Mouse (Mus musculus) regulatory T cell (primary cell): ENCODE measurements around the gene Telo2.
"Not testable (repeated sequence)": the region's sequence is repeated elsewhere in the genome, so short reads cannot be mapped to it uniquely, and the experiment has no call there.

Experiments used
- in situ Hi-C: fragments of 300-600 bp; cut with MboI, MseI; formaldehyde crosslinking; loops from one replicate; pipeline ENCODE4 v1.15.1; 2025; ENCODE audit warnings: high pct_unique_total_duplicates

Telo2 gene

DNA sequence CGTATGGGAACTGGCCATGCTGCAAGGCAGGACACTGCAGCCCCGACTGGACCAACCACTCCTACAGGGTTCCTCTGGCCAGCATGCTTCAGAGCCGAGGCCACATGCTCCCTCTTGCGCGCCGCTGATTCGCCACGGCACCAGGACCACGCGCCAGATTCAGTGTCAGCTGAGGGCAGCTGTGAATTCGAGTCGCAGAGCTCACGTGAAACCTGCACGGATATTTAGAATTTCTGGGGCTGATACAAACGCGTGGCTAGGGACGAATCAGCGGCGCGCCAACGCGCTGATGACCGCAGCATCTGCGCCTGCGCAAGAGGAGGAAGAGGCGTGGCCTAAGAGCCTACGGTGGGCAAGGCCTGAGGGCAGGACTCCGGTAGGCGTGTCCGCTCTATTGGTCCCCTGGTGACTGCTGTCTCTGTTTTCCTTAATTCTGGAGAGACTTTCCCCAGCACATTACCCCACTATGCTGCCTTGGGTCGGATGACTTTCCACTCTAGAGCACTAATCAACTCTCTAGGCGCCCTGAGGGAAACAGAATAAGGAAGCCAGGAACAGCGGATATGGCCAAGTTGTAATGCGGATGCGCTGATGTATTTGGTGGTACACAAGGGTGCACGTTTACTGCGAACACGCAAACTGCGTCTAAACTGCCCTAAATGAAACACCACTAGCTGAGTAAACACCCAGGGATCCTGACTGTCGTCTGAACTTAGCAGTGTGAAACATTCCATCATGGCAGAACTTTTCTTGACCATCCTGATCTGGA, at the start of gene Telo2:
Gene Telo2 (minus strand): TSS at position 304 of the 769 bp plus-strand sequence.
- in situ Hi-C loops = no loop called here

DNA sequence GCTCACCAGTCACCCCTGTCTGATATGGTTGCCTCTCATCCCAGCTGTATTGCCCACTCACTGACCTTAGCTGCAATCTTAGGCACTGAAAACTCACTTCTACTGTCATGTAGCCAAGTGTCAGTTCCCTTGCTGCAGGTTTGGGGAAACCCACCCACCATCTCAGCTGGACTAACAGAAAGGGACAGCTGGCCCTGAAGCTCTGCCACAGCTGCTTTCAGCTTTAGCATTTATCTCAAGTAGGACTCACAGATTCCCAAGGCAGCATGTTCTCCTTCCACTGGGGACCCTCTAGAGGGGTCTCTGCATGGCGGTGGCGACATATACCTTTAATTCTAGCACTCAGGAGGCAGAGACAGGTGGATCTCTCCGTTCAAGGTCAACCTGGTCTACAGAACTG, 49.0 kb upstream of the Telo2 start:
- in situ Hi-C loops = no loop called here

DNA sequence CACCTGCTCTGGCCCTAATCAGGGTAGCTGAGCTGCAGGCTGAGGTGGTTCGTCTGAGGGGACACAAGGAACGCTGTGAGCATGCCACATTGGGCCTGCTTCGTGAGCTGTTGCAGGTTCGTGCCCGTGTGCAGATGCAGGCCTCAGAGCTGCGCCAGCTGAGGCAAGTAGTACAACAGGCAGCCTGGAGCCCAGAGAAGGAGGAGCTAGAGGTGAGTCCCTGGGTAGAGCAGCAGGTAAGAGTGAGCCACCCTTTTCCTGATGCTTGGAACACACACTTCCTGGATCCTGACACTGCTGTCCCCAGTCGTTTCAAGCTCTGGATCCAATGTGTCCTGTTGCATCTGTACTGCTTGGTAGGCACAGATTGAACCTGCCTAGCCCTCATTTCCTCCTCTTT, 47.6 kb upstream of the Telo2 start:
- in situ Hi-C loops = no loop called here

DNA sequence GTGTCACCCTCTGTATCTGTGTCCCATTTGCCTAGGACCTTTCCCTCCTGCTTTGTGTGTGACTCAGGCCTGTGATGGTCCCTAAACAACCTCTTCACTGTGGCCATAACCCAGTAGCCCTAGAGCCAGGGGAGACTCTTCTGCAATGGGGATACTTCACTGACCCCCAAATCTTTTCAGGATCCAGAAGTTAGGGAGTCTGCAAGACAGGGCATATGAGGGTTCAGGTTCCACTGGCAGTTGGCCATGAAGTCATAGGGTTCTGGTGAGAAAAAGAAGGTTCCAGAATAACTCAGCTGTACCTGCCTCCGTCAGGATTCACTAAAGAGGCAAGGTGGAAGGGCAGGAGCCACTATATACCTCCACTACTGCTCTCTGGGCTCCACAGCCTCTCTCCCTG, 46.4 kb upstream of the Telo2 start, which contains the start of gene Ccdc154:
Gene Ccdc154 (plus strand): TSS at position 301 of the 400 bp plus-strand sequence.
- in situ Hi-C loops = no loop called here

DNA sequence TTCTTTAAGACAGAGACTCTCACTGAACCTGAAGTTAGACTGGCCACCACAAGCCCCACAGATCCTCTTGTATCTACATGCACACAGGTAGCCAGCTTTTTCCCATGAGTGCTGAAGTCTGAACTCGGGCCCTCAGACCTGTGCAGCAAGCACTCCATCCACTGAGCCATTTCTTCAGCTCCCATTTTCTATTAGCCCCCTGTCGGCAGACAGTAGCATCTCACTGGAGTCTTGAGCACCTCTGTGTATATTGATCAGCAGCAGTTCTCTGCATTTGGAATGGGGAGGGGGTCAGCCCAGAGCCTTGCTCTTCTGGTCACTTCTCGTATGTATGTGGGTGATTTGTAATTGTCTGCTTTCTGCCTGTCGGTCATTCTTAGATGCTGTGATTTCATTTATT, 24.2 kb upstream of the Telo2 start:
- in situ Hi-C loops = no loop called here

DNA sequence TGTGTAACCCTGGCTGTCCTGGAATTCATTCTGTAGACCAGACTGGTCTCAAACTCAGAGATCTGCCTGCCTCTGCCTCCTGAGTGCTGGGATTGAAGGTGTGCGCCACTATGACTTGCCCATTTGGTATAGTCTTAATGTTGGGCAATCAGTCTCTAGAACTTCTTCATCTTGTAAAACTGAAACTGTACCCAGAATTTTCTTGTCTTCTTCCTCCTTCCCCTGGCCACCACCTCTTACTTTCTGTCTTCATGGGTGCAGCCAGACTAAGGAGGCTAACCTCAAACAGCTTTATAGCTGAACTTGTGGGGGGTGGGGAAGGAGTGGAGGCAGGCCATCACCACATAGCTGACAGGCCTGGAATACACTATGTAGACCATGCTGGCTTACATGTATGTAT, 23.0 kb upstream of the Telo2 start:
- in situ Hi-C loops = no loop called here

DNA sequence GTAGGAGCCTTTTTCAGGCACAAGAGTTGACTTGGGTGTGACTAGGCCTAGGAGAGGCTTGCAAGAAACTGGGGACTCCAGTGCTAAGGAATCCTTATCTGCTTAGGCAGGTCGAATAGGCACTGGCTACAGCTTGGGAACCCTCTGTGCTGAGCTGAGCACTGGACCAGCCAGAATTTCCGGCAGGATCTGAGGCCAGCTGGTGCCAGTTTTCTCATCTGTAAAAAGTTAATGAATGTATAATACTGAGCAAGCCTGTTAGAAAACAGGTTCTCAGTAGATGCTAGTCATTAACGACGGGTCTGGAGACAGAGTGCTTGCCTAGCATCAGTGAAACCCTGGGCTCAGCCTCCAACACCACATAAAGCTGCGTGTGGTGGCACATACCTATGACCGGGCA, 19.9 kb upstream of the Telo2 start:
- in situ Hi-C loops = no loop called here

DNA sequence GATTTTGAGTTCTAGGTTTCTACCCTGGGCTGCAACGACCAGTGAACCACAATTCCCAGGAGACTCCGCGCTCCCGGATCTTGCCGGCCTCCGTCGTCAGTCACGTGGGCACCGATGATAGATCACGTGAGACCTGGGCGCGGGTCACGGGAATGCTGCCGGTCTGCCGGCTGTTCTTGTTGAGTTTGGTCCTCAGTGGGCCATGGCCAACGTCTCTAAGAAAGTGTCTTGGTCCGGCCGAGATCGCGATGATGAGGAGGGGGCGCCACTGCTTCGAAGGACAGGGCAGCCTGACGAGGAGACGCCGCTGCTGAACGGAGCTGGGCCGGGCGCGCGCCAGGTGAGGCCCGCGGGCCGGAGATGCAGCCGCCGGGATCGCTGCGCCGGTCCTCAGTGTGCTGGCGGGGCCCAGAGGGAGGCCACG, 17.5 kb upstream of the Telo2 start, which contains the start of gene Clcn7:
Gene Clcn7 (plus strand): TSS at position 117 of the 424 bp plus-strand sequence.
- in situ Hi-C loops = no loop called here

DNA sequence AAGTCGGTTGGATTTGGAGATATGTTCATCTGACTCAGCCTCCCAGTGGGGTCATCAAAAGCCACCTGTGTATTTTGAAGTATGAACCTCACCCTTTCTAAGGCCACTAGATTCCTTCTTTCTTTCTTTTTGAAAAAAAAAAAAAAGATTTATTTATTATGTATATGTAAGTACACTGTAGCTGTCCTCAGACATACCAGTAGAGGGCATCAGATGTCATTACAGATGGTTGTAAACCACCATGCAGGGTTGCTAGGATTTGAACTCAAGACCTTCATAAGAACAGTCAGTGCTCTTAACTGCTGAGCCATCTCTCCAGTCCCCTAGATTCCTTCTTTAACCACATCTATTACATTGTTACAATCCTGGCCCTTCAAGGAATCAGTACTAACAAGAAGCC, 14.3 kb upstream of the Telo2 start:
- in situ Hi-C loops = no loop called here

DNA sequence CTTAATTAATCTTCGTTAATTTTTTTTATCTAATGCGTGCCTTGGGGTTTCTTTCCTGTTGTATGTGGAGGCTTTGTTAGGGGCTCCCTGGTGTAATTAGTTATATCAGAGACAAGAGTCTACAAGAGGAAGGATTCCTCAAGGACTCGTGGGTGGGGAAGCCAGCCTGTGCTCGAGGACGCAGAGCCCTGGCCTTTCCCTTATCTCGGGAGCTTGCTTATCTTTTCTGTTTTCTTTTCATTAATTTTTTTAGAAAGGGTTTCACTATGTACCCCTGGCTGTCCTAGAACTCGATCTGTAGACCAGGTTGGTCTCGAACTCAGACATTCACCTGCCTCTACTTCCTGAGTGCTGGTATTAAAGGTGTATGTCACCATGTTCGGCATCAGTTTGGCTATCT, 11.9 kb upstream of the Telo2 start:
- in situ Hi-C loops = no loop called here

DNA sequence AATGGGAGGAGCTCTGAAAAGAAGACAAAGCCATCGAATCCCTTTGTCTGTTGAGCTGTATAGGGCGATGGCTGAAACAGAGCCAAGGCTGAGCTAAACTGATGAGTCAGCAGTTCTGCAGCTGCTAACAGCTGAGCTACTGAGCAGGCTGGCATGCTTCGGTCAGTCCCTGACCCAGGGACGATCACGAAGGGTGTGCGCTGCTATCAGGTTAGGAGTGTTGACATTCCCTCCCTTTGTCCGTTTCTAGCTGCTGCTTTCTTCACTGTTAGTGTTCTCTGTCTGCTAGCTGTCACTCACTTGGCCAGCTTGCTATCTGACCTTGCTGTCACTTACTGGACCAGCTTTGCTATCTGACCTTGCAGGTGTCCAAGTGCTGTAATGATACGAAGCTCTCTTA, 11.3 kb upstream of the Telo2 start:
- in situ Hi-C loops = no loop called here

DNA sequence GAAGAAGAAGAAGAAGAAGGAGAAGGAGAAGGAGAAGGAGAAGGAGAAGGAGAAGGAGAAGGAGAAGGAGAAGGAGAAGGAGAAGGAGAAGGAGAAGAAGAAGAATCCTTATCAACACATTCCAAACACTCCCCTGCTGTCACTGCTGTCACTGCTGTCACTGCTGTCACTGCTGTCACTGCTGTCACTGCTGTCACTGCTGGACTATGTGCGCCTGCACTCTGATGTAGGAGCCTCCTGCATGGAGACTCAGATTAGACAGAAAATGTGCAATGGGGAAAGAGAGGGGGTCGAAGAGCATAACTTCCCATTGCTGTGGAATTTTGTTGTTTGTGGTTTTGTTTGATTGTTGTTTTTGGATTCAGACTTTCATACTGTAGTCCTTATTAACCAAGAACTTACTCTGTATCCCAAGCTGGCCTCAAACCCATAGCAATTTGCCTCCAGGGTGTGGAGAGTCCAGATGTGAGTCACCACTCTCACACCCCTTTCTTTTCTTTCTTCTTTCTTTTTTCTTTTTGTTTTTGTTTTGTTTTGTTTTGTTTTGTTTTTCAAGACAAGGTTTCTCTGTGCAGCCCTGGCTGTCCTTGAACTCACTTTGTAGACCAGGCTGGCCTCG, 9.8 kb upstream of the Telo2 start:
- in situ Hi-C loops = not testable (repeated sequence)

DNA sequence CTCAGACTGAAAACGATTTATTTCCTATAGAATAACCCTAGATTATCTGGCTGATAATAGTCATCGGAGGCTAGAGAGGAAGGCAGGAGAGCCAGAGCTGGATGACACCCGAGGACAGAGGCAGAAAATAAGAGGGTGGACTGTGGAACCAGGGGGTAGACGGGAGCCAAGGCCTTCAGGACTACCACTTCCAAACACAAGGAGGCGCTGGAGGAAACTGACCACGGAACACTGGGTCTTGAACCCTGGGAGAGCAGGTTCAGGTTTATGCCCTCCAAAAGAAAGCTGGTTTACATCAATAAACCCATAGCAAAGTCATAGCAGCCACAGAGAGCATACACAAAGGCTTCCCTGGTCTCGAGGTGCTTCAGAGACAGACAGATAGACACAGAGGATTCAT, 8.2 kb upstream of the Telo2 start:
- in situ Hi-C loops = no loop called here

DNA sequence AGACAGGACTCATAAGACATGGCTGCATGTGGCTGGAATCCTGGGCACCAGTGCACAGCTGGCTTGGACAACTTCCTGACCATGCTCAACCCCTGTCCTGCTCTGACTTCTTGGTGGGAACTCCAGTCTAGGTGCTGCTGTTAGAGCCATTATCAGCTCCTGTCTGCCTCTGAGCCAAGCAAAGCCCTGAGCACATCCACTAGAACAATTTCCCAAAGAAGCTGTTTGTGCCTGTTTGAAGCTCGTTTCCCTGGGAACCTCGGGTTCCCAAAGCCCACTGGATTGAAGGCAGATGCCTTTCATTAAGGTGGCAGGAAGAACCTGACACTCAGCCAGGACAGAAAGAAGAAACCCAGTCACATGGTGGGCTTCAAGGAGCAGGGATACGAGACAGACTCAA, 4.6 kb upstream of the Telo2 start, which contains the start of gene Ptx4:
Gene Ptx4 (plus strand): TSS at position 355 of the 400 bp plus-strand sequence.
- in situ Hi-C loops = no loop called here

DNA sequence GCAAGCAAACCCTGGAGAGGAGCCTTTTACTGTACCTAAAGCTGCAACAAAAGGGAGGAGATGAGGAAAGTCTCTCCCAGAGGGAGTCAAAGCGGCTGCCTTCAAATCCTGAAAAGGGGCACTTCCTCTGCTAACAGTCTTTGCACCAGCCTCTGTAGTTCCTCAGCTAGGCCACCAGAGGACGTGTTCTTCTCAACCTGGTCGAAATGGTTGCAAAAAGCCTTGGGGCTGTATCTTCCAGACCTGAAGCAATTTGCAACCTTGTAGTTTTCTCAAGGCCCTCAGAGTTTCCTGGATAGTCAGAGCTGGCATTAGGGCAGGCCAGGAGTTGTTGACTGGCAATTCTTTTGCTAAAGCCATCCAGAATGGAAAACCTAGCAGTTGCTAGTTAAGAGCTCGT, 1.5 kb upstream of the Telo2 start:
- in situ Hi-C loops = no loop called here

DNA sequence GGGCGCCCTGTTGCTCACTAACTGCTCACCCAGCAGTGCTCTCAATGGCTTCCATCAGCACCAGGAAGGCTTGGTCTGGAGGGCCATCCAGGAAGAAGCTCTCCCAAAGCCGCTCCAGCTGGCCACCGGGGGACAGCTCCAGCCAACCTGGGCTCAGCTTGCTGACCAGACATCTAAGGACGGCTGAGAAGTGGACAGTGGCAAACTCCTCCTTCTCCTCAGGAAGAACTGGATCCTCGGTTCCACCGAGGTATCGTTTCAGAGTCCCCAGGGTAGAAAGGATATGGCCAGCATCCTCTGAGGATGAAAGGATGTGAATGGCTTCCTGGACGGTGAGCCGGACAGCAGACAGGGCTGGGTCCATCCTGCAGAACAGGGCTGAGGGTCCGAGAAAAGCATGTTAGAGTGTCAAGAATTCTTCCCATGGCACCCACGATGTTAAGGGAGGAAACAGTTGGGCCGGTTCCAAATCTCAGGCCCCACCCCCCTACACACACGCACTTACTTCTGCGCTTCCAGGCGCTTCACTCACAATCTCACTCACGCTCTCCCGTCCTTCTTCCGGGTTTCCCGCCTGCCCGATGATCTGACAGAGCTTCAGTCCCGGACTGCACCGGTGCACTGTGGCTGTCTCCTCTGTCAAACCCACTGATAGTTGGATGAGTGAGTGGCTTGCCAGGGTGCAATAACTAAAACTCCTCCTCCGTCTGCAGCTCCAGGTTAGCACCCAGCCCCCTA, 690 bp downstream of the Telo2 start:
- in situ Hi-C loops = no loop called here

DNA sequence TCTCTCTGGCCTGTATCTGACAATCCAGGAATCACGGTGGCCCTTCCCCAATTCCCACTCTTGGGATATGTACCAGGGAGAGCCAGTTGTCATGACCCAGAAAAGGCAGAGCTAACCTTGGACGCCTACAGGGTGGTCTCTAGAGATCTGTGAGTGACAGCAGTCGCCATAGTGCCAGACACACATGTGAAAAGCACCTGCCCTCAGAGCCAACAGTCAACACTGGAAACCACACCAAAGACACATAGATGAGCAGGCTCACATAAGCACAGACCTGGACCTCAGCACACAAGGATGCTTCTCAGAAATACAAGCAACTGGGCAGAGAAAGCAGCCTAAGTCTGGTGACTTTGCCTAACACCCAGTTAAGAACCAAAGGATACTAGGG, 3.4 kb downstream of the Telo2 start:
- in situ Hi-C loops = no loop called here

DNA sequence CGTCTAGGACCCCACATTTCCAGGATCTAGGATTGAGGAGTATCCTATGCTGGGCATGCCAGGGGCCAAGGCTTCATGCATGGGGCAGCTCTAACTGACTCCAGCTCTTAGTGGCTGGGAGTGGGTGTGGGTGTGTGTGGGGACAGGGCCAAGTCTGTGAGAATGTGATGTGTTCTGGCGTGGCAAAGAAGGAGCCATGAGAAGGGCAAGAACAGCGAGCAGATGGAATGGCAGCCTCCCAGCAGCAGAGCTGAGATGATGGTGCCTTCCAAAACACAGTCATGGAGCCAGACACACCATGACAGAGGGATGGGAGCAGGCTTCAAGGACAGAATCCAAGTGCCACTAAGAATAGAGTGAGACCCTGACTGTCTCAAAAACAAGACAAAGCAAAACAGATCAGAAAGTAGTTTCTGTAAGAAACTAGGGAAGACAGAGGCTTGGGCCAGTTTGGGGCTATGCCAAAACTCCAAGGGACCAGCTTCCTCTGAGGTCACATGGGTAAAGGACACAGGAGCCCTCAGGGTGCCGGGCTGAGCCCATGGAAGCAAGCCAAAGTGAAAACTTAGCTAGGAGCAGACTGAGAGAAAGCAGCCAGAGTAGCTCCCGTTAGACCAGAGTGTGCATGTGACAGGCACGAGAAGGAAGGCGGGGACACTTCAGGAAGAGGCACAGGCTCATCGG, 3.9 kb downstream of the Telo2 start:
- in situ Hi-C loops = no loop called here

DNA sequence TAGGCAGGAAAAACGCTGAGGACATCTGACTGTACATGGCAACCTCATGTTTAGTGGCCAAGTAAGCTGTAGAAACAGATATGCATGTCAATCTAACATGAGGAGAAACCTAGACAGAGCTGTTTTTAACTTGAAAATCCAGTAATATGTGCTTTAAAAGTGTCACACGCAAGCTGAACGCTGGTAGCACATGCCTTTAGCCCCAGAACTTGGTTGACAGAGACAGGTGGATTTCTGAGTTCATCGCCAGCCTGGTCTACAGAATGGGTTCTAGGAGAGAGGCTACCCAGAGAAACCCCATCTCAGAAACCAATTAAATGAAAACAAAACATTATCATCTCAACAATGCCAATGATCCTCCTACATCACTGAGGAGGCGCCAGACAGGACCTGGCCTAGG, 4.5 kb downstream of the Telo2 start:
- in situ Hi-C loops = no loop called here

DNA sequence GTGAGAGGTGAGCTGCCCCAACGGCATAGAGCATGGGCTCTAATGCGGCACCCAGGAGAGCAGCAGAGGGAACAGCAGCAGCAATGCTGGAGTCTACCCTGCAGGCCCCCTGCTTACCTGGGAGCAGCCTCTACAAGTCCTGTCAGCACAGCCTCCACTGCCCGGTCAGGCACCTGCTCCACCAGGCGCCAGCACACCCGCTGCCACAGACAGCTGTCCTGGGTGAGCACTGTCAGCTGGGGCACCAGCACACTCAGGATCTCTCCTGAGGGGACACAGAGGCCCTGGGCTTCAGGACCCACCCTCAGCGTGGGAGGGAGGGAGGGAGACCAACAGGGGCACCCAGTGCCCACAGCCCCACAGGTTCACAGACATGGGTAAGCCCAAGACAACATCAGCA, 5.2 kb downstream of the Telo2 start:
- in situ Hi-C loops = no loop called here

DNA sequence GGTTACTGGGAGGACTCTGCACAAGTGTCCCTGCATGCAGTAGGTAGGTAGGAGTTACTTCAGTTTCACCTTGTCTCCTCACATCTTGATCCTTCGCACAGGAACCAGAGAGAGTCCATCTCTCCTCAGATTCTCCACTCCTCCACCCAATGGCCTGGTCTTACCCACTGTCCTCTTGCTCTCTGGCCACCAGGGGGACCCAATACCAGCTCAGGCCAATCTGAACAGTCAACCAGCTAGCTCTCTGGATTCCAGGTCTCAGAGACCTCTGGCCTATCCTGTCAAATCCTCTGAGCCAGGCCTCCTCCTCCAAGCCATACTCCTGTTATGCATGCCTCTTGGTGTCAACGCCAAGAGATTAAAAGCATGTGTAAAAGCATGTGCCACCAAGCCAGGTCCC, 6.2 kb downstream of the Telo2 start:
- in situ Hi-C loops = no loop called here

DNA sequence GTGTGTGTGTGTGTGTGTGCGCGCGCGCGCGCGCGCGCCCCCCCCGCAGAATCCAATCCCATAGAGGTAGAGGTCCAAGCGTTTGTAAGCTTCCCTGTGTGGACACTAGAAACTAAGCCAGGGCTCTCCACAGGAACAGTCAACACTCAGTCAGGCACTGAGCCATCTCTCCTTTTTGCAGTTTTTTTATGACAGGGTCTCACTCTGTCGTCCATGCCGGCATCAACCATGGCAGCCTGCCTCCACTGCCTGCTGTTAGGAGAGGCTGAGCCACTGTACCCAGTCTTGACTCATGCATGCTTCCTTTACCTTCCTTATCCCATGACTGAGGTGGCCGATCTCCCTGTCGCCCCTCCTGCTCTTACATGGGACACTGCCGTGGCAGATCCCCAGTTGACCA, 8.0 kb downstream of the Telo2 start:
- in situ Hi-C loops = no loop called here
